Mouse (Mus musculus): ENCODE data around the gene Dohh. TPM values are rescaled to one million over a fixed set of nuclear protein-coding genes. Genes with fewer than 3 reads are reported as not detected.

Gene Dohh
- 54.8 TPM for polyA plus RNA-seq (2014; fragmentation: Illumina TruSeq; extraction: RNeasy Lipid Tissue Mini Kit (QIAGEN cat#74804); ENCODE audit: low read depth, low replicate concordance)

DNA sequence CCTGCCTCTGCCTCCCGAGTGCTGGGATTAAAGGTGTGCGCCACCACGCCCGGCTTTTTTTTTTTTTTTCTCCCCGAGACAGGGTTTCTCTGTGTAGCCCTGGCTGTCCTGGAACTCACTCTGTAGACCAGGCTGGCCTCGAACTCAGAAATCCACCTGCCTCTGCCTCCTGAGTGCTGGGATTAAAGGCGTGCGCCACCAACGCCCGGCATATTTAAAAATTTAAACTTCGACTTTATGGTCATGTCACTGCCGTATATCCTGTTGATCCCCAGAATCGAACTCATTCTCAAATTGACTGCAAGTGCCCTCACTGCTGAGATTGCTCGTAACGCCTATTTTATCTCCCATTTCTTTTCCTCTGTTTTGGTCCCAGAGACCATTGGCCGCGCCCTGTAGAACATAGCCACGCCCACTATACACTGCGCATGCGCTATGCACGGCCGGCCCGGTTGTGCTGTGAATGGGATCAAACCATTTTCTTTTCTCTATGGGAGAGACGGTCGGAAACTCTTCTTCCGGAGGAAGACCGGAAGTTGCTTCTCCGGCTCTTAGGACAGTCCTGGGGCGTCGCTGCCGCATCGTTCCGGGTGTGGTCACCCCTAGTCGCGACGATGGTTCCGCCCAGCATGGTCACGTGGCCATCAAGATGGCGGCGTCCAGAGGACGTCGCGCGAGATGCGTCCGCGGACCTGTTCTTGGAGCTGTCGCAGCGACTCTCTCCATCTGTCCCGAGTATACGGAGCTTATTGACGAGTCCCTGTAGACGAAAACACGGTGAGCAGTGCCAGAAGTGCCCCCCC lies at the start of gene Dohh, which contains the start of gene Gm48551:
TSS of gene Dohh (plus strand) at position 627 of the 803 bp plus-strand sequence.
TSS of gene Gm48551 (plus strand) at position 665 of the 803 bp plus-strand sequence.

DNA sequence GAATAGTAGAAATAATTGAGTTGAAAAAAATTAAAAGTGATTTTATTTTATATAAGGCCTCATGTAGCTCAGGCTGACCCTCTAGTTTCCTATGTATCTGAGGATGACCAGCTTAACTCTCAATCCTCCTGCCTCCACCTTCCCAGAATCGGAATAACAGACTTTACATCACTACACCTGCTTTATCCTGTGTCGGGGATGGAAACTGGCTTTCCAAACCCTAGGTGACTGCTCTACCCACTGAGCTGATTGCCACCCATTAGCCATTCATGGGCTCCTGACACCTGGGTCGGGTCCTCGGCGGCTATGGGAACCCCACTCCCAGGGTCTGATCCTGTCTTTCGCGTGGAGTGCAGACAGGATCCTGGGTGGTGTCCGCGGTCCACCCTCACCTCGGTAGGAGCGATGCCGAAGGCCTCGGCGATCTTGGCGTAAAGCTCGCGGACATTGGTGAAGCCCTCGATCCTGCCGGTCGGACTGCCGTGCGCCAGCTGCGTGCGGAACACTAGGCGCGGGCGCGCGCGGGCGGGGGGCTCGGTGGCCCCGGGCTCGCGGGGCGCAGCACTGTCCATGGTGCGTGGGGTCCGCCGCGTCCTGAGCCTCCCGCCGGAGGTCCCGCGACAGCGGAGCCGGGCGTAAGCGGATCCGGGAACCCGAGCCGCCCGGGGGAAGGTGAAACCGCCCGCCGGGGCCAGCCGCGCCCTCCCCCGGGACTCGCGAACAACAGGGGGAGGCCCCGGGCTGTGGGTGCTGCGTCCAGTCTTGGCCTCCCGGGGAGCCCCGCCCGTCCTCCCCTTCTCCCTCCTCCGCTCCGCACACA lies 41.3 kb upstream of the Dohh start, which contains the start of gene Gipc3:
TSS of gene Gipc3 (minus strand) at position 581 of the 820 bp plus-strand sequence.

DNA sequence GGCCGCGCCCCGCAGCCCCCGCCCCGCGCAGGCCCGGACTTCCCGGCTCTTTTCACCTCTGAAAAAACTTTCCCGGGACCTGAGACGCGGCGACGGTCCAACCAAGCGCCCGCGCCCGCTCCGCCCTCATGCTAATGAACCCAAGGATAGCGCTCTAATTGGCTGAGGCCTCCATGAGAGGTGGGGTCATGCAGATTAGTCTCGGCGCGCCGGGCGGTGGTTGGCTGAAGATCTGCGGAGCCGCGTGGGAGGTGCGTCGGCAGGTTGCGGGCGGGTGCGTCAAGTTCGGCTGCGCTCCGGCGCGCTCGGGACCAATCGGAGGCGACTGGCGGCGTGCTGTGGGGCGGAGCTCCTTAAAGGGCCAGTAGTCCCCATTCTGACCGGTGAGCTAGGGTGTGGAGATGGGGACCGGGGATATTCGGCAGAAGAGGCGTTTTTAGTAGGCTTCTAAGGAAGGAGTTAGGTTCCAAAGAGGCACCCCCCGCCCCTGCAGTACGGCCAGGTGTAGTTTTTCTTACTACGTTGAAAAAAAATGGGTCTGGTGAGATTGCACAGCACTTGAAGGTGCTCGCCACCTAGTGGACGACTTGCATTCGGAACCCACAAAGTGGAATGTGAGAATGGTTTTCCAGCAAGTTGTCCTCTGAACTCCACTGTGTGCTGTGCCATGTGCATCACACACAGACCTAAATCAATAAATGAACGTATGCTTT lies 33.7 kb upstream of the Dohh start, which contains the start of gene Hmg20b:
TSS of gene Hmg20b (minus strand) at position 130 of the 713 bp plus-strand sequence.

DNA sequence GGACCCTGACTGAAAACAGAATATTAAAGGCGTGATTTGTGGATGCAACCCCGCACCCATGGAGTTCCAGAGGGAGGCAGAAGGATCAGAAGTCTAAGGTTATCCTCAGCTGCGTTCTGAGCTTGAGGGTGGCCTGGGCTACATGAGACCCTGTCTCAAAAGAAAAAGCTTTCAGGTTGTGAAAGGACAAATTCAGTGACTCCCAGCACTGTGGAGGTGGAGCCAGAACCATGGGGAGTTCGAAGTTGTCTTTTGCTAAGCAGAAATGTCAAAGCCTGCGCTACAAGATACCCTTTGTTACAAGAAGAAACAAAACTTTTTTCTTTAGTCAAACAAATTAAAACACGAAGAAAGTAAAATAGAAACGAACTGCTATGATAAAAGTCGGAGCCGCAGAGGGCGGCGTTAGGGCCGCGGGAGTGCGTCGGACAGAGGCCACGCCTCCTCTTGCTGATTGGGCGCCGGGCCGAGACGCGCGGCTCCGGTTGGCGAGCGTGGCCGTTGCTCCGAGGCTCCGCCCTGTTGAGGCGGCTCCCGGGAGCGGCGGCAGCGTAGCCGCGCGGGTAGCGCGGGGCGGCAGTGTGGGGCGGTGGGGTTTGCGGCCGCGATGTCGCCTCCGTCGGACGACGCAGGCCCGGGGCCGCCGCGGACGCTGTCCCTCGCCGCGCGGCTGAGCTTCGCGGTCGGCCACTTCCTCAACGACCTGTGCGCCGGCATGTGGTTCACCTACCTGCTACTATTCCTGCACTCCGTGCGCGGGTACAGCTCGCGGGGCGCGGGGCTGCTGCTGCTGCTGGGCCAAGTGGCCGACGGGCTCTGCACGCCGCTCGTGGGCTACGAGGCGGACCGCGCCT lies 27.0 kb upstream of the Dohh start, which contains the start of gene Mfsd12:
TSS of gene Mfsd12 (plus strand) at position 501 of the 854 bp plus-strand sequence.

DNA sequence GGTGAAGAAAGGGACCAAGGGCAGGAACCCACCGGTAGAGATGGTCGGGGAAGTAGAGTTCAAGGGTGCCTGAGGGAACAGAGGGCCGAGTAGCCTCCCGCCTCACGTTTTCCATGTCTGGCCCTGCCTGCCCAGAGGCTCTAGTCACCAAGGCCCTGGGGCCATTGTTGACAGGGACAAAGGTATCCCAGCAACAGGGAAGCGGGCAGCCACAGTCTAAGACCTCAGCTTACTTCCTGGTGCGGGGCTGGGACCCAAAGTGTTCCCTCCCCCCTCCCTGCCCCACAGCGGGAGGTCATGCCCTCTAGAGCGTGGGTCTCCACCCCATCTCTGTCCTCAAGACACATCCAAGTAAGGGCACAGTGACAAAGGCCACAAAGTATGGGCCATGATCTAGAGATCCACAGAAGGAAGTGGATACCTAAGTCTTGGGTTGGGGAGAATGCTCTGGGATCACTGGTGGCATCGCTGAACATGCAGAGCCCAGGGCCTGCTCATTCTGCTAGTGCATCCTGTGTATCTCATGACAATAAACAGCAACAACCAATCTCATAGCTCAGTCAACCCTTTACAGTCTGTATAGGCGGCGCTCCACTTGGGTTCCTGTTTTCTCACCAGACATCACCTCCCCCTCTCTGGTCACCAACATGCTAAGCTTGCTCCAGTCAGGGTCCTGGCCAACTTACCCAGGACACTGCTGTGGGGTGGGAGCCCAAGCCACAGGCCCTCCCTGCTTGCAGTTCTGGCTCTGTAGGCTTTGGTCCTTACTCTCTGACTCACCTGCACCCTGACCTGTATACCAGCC lies 18.4 kb upstream of the Dohh start, which contains the start of gene 4930404N11Rik:
TSS of gene 4930404N11Rik (minus strand) at position 145 of the 805 bp plus-strand sequence.

DNA sequence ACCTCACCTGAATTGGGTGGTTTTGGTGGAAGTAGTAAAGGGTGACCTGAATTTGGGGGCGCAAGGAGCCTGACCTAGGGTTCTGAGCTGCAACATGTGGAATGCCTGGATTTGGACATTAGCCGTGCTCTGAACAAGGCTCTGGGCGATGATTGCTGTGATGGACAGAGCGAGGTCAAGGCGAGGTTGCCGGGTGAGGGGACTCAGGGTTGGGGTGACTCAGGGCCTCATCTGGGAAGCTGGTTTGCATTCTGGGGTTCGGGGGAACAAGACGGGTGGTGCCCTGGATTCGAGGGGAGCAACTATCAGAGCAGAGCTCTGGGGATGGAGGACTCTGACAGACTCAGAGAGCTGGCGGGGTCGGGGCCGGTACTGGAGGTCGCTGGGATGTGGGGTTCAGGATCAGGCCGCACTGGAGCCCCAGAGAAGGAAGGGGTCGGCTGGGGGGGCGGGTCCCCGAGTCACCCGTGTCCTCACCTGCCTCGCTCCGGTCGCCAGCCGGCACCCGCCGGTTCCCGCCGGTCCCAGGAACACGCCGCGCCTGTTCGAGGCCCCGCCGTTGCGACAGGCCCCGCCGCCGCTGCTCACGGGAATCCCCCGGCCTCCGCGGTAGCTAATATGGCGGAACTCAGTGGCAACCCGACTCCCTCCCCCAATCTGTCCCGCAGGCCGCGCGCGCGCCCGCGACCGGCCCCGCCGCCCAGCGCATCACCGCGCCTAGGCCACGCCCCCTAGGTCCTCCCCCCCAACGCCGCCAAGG lies 6.3 kb upstream of the Dohh start, which contains the start of gene Fzr1:
TSS of gene Fzr1 (minus strand) at position 724 of the 760 bp plus-strand sequence.

DNA sequence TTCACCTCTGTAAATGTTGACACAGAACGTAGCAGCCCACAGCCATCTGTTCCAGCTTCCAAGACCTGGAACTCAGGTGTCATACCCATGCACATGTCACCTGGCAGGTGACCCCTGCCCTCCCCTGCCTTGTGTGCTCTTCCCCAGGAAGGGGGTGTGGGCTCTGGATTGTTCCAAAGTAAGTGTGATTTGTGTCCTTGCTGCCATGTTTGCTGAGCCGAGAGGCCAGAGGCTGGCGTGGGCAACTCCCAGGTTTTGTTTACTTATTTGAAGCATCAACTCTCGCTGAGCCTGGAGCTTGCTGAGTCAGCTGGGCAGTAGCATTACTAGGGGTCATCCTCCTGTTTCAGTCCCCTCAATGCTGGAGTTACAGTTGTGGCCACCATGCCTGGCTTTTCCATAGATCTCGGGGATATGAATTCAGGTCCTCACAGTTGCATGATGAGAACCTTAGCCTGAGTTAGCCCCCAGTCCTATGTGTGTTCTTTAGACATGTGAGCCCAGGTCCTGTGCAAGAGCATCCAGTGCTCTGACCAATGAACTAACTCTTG lies 4.4 kb downstream of the Dohh start, which contains the start of gene Gm48552:
TSS of gene Gm48552 (plus strand) at position 501 of the 551 bp plus-strand sequence.

DNA sequence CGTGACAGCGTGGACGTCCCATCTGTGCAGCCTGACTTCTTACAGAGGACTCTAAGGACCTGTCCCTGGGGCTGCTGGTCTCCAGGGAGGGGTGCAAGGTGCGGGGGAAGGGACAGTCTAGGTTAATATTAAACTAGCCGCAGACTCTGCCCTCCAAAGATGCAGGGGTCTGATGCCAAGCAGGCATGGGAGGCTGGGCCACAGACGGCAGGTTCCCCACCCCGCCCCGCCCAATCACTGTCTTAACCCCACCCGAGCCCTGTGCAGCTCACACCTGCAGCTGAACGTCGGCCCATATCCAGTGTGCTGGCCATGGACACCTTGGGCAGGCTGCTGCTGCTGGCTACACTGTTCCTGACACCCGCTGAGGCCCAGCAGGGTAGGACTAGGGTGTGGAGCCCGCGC lies 8.6 kb downstream of the Dohh start, which contains the start of gene Smim24:
TSS of gene Smim24 (plus strand) at position 271 of the 405 bp plus-strand sequence.

Other genes starting within 250 kb of the Dohh start
- 17.1 TPM for gene Zbtb7a, start 249.2 kb upstream of the Dohh start, polyA plus RNA-seq (2014; fragmentation: Illumina TruSeq; extraction: RNeasy Lipid Tissue Mini Kit (QIAGEN cat#74804); ENCODE audit: low read depth, low replicate concordance)
- 17.0 TPM for gene Pias4, start 216.5 kb upstream of the Dohh start, polyA plus RNA-seq (2014; fragmentation: Illumina TruSeq; extraction: RNeasy Lipid Tissue Mini Kit (QIAGEN cat#74804); ENCODE audit: low read depth, low replicate concordance)
- gene Eef2, start 207.8 kb upstream of the Dohh start, polyA plus RNA-seq (2014; fragmentation: Illumina TruSeq; extraction: RNeasy Lipid Tissue Mini Kit (QIAGEN cat#74804); ENCODE audit: low read depth, low replicate concordance), result 1,037 TPM
- 33.0 TPM for gene Dapk3, start 201.4 kb upstream of the Dohh start, polyA plus RNA-seq (2014; fragmentation: Illumina TruSeq; extraction: RNeasy Lipid Tissue Mini Kit (QIAGEN cat#74804); ENCODE audit: low read depth, low replicate concordance)
- gene 4930442H23Rik, start 200.6 kb upstream of the Dohh start, polyA plus RNA-seq (2014; fragmentation: Illumina TruSeq; extraction: RNeasy Lipid Tissue Mini Kit (QIAGEN cat#74804); ENCODE audit: low read depth, low replicate concordance), result not detected
- gene Nmrk2, start 182.4 kb upstream of the Dohh start, polyA plus RNA-seq (2014; fragmentation: Illumina TruSeq; extraction: RNeasy Lipid Tissue Mini Kit (QIAGEN cat#74804); ENCODE audit: low read depth, low replicate concordance), result 4.1 TPM
- gene Atcay, start 153.6 kb upstream of the Dohh start, polyA plus RNA-seq (2014; fragmentation: Illumina TruSeq; extraction: RNeasy Lipid Tissue Mini Kit (QIAGEN cat#74804); ENCODE audit: low read depth, low replicate concordance), result not detected
- gene Zfr2, start 151.3 kb upstream of the Dohh start, polyA plus RNA-seq (2014; fragmentation: Illumina TruSeq; extraction: RNeasy Lipid Tissue Mini Kit (QIAGEN cat#74804); ENCODE audit: low read depth, low replicate concordance), result 3.0 TPM
- 0.47 TPM for gene Matk, start 131.5 kb upstream of the Dohh start, polyA plus RNA-seq (2014; fragmentation: Illumina TruSeq; extraction: RNeasy Lipid Tissue Mini Kit (QIAGEN cat#74804); ENCODE audit: low read depth, low replicate concordance)
- 123 TPM for gene Mrpl54, start 117.5 kb upstream of the Dohh start, polyA plus RNA-seq (2014; fragmentation: Illumina TruSeq; extraction: RNeasy Lipid Tissue Mini Kit (QIAGEN cat#74804); ENCODE audit: low read depth, low replicate concordance)
- 90.2 TPM for gene Apba3, start 117.5 kb upstream of the Dohh start, polyA plus RNA-seq (2014; fragmentation: Illumina TruSeq; extraction: RNeasy Lipid Tissue Mini Kit (QIAGEN cat#74804); ENCODE audit: low read depth, low replicate concordance)
- gene Tjp3, start 92.8 kb upstream of the Dohh start, polyA plus RNA-seq (2014; fragmentation: Illumina TruSeq; extraction: RNeasy Lipid Tissue Mini Kit (QIAGEN cat#74804); ENCODE audit: low read depth, low replicate concordance), result not detected
- 26.5 TPM for gene Pip5k1c, start 91.5 kb upstream of the Dohh start, polyA plus RNA-seq (2014; fragmentation: Illumina TruSeq; extraction: RNeasy Lipid Tissue Mini Kit (QIAGEN cat#74804); ENCODE audit: low read depth, low replicate concordance)
- gene Cactin, start 63.3 kb upstream of the Dohh start, polyA plus RNA-seq (2014; fragmentation: Illumina TruSeq; extraction: RNeasy Lipid Tissue Mini Kit (QIAGEN cat#74804); ENCODE audit: low read depth, low replicate concordance), result 15.5 TPM
- 2.3 TPM for gene Tbxa2r, start 55.7 kb upstream of the Dohh start, polyA plus RNA-seq (2014; fragmentation: Illumina TruSeq; extraction: RNeasy Lipid Tissue Mini Kit (QIAGEN cat#74804); ENCODE audit: low read depth, low replicate concordance)
- gene Gipc3, start 41.2 kb upstream of the Dohh start, polyA plus RNA-seq (2014; fragmentation: Illumina TruSeq; extraction: RNeasy Lipid Tissue Mini Kit (QIAGEN cat#74804); ENCODE audit: low read depth, low replicate concordance), result 3.9 TPM
- 47.1 TPM for gene Hmg20b, start 33.9 kb upstream of the Dohh start, polyA plus RNA-seq (2014; fragmentation: Illumina TruSeq; extraction: RNeasy Lipid Tissue Mini Kit (QIAGEN cat#74804); ENCODE audit: low read depth, low replicate concordance)
- 6.7 TPM for gene Mfsd12, start 26.9 kb upstream of the Dohh start, polyA plus RNA-seq (2014; fragmentation: Illumina TruSeq; extraction: RNeasy Lipid Tissue Mini Kit (QIAGEN cat#74804); ENCODE audit: low read depth, low replicate concordance)
- gene 4930404N11Rik, start 18.6 kb upstream of the Dohh start, polyA plus RNA-seq (2014; fragmentation: Illumina TruSeq; extraction: RNeasy Lipid Tissue Mini Kit (QIAGEN cat#74804); ENCODE audit: low read depth, low replicate concordance), result not detected
- 21.5 TPM for gene Fzr1, start 5.9 kb upstream of the Dohh start, polyA plus RNA-seq (2014; fragmentation: Illumina TruSeq; extraction: RNeasy Lipid Tissue Mini Kit (QIAGEN cat#74804); ENCODE audit: low read depth, low replicate concordance)
- 2.0 TPM for gene Gm48551, start within 50 bp of the Dohh start, polyA plus RNA-seq (2014; fragmentation: Illumina TruSeq; extraction: RNeasy Lipid Tissue Mini Kit (QIAGEN cat#74804); ENCODE audit: low read depth, low replicate concordance)
- gene Gm48552, start 4.6 kb downstream of the Dohh start, polyA plus RNA-seq (2014; fragmentation: Illumina TruSeq; extraction: RNeasy Lipid Tissue Mini Kit (QIAGEN cat#74804); ENCODE audit: low read depth, low replicate concordance), result not detected
- 6.5 TPM for gene Smim24, start 8.6 kb downstream of the Dohh start, polyA plus RNA-seq (2014; fragmentation: Illumina TruSeq; extraction: RNeasy Lipid Tissue Mini Kit (QIAGEN cat#74804); ENCODE audit: low read depth, low replicate concordance)
- gene Nfic, start 71.2 kb downstream of the Dohh start, polyA plus RNA-seq (2014; fragmentation: Illumina TruSeq; extraction: RNeasy Lipid Tissue Mini Kit (QIAGEN cat#74804); ENCODE audit: low read depth, low replicate concordance), result 69.1 TPM
- 0.50 TPM for gene Celf5, start 98.3 kb downstream of the Dohh start, polyA plus RNA-seq (2014; fragmentation: Illumina TruSeq; extraction: RNeasy Lipid Tissue Mini Kit (QIAGEN cat#74804); ENCODE audit: low read depth, low replicate concordance)
- 59.9 TPM for gene Ncln, start 112.0 kb downstream of the Dohh start, polyA plus RNA-seq (2014; fragmentation: Illumina TruSeq; extraction: RNeasy Lipid Tissue Mini Kit (QIAGEN cat#74804); ENCODE audit: low read depth, low replicate concordance)
- gene S1pr4, start 115.7 kb downstream of the Dohh start, polyA plus RNA-seq (2014; fragmentation: Illumina TruSeq; extraction: RNeasy Lipid Tissue Mini Kit (QIAGEN cat#74804); ENCODE audit: low read depth, low replicate concordance), result 0.65 TPM
- gene Gna15, start 139.8 kb downstream of the Dohh start, polyA plus RNA-seq (2014; fragmentation: Illumina TruSeq; extraction: RNeasy Lipid Tissue Mini Kit (QIAGEN cat#74804); ENCODE audit: low read depth, low replicate concordance), result 2.3 TPM
- gene Gna11, start 160.8 kb downstream of the Dohh start, polyA plus RNA-seq (2014; fragmentation: Illumina TruSeq; extraction: RNeasy Lipid Tissue Mini Kit (QIAGEN cat#74804); ENCODE audit: low read depth, low replicate concordance), result 52.1 TPM
- gene Aes, start 175.1 kb downstream of the Dohh start, polyA plus RNA-seq (2014; fragmentation: Illumina TruSeq; extraction: RNeasy Lipid Tissue Mini Kit (QIAGEN cat#74804); ENCODE audit: low read depth, low replicate concordance), result 1,032 TPM
- gene Tle2, start 190.1 kb downstream of the Dohh start, polyA plus RNA-seq (2014; fragmentation: Illumina TruSeq; extraction: RNeasy Lipid Tissue Mini Kit (QIAGEN cat#74804); ENCODE audit: low read depth, low replicate concordance), result 16.3 TPM
- gene Tle6, start 216.6 kb downstream of the Dohh start, polyA plus RNA-seq (2014; fragmentation: Illumina TruSeq; extraction: RNeasy Lipid Tissue Mini Kit (QIAGEN cat#74804); ENCODE audit: low read depth, low replicate concordance), result 14.7 TPM
- 5.9 TPM for gene BC025920, start 221.8 kb downstream of the Dohh start, polyA plus RNA-seq (2014; fragmentation: Illumina TruSeq; extraction: RNeasy Lipid Tissue Mini Kit (QIAGEN cat#74804); ENCODE audit: low read depth, low replicate concordance)
- gene Sirt6, start 243.4 kb downstream of the Dohh start, polyA plus RNA-seq (2014; fragmentation: Illumina TruSeq; extraction: RNeasy Lipid Tissue Mini Kit (QIAGEN cat#74804); ENCODE audit: low read depth, low replicate concordance), result 8.1 TPM
- gene Ankrd24, start 244.1 kb downstream of the Dohh start, polyA plus RNA-seq (2014; fragmentation: Illumina TruSeq; extraction: RNeasy Lipid Tissue Mini Kit (QIAGEN cat#74804); ENCODE audit: low read depth, low replicate concordance), result 19.0 TPM